Mouse (Mus musculus): ENCODE results near the gene Fam120a.

Fam120a gene

DNA sequence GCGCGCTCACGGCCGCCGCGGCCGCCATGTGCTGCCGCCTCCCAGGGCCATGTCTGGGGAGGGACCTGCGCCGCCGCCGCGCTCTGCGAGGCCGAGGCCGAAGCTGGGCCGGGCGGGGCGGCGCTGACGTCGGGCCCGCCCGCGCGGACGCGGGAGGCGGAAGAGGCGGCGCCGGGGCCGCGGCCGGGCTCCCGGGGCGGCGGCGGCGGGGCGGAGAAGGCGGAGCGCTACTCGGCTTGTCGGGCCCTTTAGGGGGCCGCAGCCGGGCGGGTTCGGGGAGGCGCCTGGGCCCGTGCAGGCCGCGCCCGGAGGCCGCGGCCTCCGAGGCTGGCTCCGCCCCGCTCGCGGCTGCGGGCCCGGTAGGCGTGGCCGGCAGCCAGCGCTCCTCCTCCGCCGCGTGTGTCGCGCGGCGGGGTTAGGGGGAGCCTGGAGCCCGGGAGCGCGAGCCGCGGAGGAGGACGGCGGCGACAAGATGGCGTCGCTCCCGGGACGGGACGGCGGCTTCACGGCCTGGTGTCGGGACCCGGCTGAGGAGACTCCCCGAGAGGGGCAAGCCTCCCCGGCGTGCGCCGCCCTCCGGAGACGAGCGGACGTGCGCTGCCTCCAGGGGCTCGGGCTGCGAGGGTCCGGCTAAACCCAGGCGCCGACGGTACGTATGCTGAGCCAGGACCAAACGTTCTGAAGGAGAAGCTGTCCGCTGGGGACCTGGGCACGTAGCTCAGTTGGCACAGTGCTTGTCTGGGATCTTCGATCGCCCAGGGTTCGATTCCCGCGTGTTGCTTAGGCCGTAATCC, at the start of gene Fam120a:
Gene Fam120a (minus strand): TSS at position 62 of the 794 bp plus-strand sequence.
- in situ Hi-C loops (cut with MboI; ENCODE audit: low sequenced_read_pairs) = no loop called here

DNA sequence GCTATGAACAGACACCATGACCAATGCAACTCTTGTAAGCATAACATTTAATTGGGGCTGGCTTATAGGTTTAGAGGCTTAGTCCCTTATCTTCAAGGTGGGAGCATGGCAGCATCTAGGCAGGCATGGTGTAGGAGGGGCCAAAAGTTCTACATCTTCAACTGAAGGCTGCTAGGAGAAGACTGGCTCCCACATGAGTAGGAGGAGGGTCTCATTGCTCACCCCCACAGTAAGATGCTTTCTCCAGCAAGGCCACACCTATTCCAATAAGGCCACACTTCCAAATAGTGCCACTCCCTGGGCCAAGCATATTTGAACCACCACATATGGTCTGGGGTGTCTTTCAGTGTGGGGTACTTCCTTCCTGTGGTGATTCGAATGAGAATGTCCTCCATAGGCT, 49.6 kb upstream of the Fam120a start:
- in situ Hi-C loops (cut with MboI; ENCODE audit: low sequenced_read_pairs) = no loop called here

DNA sequence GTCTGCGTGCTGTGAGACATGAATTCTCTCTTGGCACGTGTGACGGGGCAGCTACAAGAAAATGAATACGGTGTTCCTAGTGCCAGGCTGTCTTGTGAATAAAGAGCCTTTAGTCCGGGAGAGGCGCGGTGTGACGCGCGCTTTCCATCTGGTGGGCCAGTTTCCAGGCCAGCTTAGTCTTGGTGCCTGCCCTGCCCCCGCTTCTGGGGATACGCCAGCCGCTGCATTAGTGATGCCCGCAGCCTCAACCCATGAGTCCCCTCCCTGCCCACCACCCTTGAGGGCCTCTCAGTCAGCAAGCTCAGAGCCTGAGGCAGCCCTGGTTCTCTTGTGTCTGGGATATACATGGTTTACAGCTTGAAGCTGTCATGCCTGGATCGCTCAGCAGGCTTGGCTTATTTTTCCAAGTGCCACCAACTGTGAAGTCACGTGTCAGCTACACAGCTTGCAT, 48.5 kb upstream of the Fam120a start:
- in situ Hi-C loops (cut with MboI; ENCODE audit: low sequenced_read_pairs) = no loop called here

DNA sequence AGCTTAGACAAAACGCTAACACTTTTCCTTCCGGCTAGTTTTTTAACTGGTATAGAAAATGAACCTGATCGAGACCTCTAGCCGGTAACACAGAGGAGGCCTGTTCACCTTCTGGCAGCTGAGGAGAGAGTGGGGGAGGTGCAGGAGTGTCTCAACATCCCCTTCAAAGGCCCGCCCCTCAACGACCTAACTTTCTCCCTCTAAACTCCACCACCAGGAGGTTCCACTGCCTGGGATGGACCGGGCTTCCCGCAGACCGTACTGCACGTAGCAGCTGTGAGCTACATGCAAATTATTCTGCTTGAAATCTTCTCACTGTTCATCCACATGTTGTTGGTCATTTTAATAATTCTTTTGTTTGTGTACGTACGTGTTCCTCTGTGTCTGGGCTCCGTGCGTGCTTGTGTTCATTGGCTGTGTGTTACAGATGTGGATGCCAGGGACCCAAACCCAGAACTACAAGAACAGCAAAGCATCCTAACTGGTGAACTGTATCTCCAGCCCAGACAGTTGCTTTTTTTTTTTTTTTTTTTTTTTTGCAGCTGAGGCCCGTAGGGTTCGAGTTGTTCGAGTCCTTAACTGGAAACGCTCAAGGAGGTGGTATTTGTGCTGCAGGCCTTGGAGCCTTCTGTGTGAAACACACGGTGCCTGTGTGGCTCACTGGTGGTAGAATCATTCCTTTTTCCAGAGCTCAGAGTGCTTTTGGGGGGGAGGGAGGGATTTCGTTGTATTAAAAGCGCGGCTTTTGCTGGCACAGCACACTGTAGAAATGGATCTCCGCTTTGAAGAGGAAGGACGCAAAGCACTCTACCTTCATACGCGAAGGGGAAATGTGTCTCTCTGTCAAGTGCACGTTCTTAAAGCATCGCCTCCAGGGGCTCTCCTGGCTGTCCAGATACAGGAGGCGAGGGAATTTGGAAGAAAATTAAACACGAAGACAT, 47.8 kb upstream of the Fam120a start:
- in situ Hi-C loops (cut with MboI; ENCODE audit: low sequenced_read_pairs) = no loop called here

DNA sequence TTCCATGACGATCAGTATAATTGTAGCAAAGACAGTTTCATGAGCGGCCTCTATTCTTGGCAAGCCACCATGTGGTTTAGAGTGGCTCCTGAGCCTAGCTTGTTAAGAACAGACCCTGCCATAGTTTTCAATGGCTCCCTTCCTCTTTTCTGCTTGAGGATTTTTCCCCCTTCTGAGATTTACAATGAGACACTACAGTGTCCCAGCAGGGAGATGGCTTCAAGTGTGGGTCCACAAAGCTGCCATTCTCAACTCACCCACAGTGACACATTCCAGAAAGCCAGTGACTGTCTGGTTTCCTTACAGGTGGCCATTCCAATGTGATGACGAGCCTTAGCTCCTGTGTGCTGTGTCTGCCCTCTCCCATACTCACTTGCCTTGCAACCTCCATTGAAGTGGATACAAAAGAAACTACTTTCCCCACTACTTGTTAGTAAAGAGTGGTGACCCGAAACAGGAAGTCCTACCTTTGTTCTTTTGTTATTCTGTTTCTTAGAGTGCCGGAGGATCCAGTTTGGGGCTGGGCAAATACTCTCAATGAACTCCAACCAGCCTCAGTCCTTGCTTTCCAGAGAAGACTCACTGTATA, 45.5 kb upstream of the Fam120a start:
- in situ Hi-C loops (cut with MboI; ENCODE audit: low sequenced_read_pairs) = no loop called here

DNA sequence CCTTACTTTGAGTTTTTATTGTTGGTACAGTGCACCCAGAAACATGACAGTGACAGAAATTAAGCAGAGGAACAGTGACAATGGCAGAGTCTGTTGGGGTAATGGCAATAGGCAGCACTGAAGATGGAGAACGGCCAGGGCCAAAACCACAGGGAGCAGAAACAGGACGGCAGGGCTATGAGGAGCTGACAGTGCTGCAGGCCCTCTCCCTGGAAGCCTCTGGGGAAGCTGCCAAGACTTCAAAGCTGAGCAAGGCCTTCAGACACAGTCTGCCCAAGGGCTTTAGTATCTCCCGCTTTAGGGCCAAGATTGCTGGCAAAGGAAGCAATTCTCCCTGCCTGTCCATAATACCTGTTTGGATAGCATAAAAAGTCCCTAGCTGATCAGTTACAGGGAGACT, 33.9 kb upstream of the Fam120a start:
- in situ Hi-C loops (cut with MboI; ENCODE audit: low sequenced_read_pairs) = no loop called here

DNA sequence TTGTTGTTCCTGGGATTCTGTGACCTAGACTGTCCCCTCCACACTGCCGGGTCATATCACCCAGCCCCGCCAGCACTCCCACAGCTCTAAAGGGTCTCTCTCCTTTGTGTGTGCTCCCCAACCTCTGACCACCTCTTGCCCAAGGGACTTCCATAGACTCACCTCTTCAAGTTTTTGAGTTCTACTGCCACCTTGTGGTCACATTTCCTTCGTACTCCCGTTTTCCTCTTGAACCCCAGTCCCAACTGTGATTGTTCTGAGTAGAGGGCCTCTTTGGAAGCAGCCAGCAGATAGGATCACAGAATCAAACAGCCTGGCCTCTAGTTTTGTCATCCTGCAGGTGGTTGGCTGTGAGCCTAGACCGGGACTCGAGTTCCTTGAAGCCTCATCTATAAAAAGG, 30.8 kb upstream of the Fam120a start:
- in situ Hi-C loops (cut with MboI; ENCODE audit: low sequenced_read_pairs) = no loop called here

DNA sequence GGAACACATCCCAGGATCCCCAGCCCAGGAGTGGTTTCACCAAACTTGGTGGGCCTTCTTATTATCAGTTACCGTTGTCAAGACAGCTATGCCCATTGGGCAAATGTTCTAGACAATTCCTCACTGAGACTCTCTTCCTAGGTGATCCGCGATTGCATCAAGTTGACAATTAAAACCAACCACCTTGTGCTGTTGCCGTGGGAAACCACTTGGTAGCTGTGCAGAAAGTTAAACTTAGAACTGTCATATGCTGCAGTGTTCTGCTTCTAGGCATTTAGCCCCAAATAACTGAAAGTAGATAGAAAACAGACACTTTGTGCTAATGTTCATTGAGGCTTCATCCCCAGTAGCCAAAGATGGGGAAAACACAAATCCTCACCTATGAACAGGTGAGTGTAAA, 28.9 kb upstream of the Fam120a start:
- in situ Hi-C loops (cut with MboI; ENCODE audit: low sequenced_read_pairs) = no loop called here

DNA sequence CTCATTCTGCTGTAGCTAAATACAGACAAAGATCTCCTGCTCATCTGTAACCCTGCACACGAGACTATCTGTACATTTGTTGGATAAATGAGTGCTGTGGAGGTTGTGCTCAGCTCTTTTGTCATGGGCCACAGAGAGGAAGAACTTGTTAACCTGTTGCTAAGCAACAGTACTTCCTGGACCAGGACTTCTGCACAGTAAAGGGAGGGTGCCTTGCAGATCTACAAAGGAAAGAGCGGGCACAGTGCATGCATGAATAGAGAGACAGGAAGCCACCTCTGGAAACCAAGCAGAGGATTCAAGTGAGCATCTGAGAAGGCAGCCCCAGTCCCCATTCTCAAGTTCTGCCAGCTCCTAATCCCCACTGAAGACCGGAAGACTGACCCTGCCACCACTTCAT, 27.1 kb upstream of the Fam120a start:
- in situ Hi-C loops (cut with MboI; ENCODE audit: low sequenced_read_pairs) = no loop called here

DNA sequence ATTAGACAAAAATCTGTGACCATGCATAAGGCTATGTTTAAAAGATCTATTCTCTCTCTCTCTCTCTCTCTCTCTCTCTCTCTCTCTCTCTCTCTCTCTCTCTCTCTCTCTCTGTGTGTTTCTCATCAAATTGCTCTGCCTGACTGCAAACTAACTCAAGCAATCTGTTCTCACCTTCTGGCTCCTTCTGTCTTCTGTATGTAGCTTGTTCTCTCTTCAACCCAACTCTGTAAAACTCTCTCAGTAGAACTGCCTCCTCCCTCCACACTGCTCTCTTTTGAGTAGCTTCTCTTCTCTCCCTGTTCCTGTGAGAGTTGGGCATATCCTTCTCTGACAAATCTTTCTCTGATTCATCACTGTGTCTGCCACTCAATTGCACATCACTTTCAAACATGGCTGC, 25.1 kb upstream of the Fam120a start:
- in situ Hi-C loops (cut with MboI; ENCODE audit: low sequenced_read_pairs) = no loop called here

DNA sequence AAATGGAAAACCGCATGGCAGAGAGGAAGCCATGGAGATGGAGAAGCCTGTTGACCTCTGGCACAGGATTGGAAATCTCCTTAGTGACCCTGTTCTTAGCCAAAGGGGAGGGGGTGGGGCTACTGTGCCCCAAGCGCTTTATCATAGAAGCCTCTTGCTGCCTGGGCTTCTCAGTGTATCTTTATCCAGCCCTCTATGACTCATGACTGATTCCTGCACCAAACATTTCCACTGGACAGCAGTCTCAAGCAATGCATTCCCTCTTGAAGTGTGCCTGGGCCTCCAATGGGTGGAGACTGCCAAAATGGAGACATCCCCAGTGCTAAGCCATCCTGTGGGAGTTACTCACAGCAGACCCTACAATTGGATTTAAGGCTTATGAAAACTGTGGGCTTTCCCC, 22.3 kb upstream of the Fam120a start:
- in situ Hi-C loops (cut with MboI; ENCODE audit: low sequenced_read_pairs) = no loop called here

DNA sequence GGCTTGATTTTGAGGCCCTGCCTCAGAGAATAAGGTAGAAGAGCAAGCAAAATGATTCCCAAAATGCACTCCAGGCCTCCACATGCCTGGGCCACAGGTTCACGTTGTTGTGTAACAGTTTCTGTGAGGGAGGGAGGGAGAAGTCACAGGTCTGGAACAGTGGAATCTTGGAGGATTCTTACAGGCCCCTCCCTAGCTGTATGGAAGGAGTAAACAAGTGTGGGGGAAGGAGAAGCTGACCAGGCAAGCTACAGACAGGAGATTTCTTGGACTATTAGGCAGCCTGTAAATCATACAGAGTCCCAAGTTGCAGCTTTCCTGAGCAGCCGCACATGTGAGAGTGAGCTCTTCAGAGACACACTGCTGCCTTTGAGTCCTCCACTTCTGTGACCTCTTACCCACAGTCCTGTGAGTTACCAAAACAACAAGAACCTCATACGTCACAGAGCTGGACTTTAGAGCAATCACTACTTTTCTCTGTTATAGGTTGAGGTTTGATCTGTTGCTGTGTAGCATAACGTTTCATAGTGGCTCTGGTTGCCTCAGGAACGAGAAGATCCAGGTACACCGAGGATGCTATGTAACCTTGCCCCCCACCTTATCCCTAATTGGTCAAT, 14.8 kb upstream of the Fam120a start:
- in situ Hi-C loops (cut with MboI; ENCODE audit: low sequenced_read_pairs) = no loop called here

DNA sequence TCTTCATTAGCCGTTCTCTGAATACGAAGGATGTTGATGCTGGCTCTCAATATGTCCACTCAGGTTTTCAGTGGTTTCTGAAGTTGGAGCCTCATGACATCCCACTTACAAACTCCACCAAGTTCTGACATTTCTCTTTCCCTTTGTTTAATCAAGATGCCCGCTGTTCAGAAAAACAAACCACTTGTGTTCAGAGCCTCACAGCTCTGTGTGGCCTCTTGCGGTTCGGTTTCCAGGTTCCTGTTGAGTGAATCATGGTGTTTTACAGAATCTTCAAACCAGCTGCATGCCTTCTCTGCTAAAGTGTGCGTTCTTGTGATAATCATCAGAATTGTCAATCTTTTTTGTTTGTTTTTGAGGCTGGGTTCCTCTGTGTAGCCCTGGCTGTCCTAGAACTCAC, 11.3 kb upstream of the Fam120a start:
- in situ Hi-C loops (cut with MboI; ENCODE audit: low sequenced_read_pairs) = no loop called here

DNA sequence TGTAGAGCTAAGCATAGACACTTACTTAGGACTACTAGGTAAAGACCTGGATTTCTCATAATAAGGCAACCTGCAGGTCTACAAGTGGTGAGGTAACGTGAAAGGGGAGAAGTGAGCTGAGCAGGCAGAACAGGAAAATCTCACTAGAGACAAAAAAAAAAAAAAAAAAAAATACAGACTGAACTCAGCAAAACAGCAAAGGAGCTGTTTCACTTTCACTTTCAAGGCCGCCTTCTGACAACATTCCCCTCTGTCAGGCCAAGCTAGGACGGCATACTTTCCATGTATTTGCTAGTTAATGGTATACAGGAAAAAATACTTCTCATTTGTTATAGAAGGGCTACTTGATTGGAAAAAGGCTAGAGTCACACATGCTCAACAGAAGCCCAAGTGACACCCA, 10.0 kb upstream of the Fam120a start:
- in situ Hi-C loops (cut with MboI; ENCODE audit: low sequenced_read_pairs) = no loop called here

DNA sequence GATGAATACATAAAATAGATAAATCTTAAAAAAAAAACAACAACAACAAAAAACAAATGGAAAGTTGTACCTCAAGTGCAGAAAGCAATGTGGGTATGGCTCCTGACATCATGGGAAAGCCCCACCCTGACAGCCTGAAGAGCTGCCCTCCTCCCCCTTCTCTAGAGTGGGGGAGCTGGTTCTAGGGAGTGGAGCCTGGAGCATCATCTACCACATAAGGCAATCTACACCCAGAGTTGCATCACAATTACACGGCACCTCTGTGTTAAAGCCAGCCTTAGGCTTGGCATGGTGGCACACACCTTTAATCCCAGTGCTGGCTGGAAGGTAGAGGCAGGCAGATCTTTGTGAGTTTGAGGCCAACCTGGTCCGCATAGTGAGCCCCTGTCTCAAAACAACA, 6.9 kb upstream of the Fam120a start:
- in situ Hi-C loops (cut with MboI; ENCODE audit: low sequenced_read_pairs) = no loop called here

DNA sequence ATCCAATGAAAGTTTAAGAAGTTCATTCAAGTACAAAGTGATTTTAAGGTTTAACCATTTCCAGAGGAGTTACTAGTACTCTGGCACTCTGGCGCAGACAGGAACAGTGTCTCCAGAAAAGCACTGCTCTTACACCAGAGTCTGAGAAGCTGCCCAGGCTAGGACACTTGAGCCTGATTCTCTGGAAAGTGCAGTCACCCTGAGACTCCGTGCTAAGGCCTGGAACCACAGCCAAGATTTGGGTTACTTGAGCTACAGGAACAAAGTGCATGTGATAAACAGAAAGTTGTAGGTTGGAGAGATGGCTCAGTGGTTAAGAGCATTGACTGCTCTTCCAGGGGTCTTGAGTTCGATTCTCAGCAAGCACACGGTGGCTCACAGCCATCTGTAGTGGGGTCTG, 6.4 kb upstream of the Fam120a start:
- in situ Hi-C loops (cut with MboI; ENCODE audit: low sequenced_read_pairs) = no loop called here

DNA sequence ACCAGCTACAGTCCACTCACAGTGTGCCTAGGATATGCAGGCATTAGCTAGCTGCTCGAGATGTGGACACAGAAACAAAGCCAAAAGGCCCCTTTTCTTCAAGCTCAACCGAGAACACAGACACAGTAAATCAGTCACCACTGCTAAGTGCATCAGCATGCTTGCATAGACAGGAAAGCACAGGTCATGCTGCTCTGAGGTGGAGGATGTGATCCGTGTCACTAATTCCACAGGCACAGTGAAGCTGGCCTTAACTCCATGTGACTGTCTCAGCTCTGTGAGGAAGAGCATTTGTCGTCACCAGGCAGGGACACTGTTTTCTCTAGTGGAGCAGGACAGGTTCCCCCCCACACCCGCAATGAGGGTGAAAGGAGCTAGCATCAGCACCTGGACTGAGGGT, 5.4 kb upstream of the Fam120a start:
- in situ Hi-C loops (cut with MboI; ENCODE audit: low sequenced_read_pairs) = no loop called here

DNA sequence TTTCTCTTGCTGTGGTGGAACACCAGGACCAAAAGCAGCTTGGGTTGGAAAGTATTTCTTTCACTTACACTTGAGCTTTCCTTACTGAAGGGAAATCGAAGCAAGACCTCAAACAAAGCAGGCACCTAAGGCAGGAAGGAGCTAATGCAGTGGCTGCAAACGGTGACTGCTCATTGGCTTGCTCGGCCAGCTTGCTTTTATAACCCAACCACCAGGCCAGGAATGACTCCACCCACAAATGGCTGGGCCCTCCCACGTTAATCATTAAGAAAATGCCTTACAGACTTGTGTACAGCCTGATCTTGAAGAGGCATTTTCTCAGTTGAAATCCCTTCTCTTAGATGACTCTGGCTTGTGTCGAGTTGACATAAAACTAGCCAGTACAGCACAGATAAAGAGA, 3.2 kb upstream of the Fam120a start:
- in situ Hi-C loops (cut with MboI; ENCODE audit: low sequenced_read_pairs) = no loop called here

DNA sequence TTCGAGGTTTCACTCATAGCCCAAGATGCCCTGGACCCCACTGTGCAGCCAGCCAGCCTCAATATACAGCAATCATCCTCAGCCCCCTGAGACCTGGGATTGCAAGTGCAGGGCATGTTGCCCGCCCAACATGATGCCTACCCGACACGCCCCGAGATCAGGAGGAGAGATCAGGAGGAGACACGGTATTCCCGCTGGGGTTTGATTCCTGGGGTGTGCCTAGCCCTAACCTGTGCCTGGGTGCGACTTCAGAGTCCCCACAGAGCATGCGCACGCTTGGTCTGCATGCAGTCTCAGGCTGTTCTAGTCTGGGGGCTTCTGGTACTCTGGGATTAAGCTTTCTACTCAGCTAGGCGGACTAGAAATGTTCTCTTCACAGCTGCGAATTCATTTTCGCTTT, 2.7 kb upstream of the Fam120a start:
- in situ Hi-C loops (cut with MboI; ENCODE audit: low sequenced_read_pairs) = no loop called here

DNA sequence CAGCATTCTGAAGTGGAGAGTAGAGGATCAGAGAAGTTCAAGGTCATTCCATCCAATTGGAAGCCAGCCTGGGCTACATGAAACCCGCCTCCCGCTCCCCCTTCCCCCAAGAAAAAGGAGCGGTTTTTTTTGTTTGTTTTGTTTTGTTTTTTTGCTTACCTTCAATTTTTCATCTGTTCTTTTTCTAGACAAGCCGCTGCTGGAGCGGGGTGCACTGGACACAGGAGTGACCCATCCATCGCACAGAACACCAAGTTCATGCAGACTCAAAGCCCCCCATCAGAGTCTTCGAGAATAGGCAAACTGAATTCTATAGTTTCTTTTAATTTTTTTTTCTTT, 902 bp upstream of the Fam120a start:
- in situ Hi-C loops (cut with MboI; ENCODE audit: low sequenced_read_pairs) = no loop called here
